Mouse (Mus musculus): Measurements from ENCODE around the gene Cldn3. TPM values are rescaled to one million over a fixed set of nuclear protein-coding genes. Genes with fewer than 3 reads are reported as not detected.
A peak's percentile ranks its signal among the peaks of the same experiment; 100 is the strongest.

Gene Cldn3
- total and polyA plus RNA-seq, 3 experiments = not detected

GRCm38 (mm10) chr5:134965852-134966821 is 19.9 kb upstream of the Cldn3 start:
- Histone ChIP-seq H3K9ac (ENCODE audit: insufficient read depth, low read depth) (peak overlapping the region; percentile 15; the same call in 1 of the 2 replicates), H3K4me3 (replicated peaks in 1 of 3; ENCODE audit: low read depth in 2 of 3, low read length in 2 of 3, poor library complexity in 1 of 3) (peak overlapping the region in 1 of 3 experiments; percentile 0), H3K4me2 (ENCODE audit: insufficient read depth, low read depth, poor library complexity, severe bottlenecking) (peak overlapping the region; percentile 91), H3K27ac (ENCODE audit: insufficient read depth, low read depth) (no peak overlapping the region), H3K36me3 (replicated peaks in 1 of 2; ENCODE audit: control insufficient read depth in 1 of 2, insufficient read depth in 1 of 2, low read length in 1 of 2) (no peaks in the 10 kb centered on the region), H3K9me3 (replicated peaks; ENCODE audit: low read length) (no peaks in the 10 kb centered on the region), H3K27me3 (replicated peaks) (peaks cover 34% of the 10 kb centered on the region), H3K79me2 (replicated peaks; ENCODE audit: control insufficient read depth, extremely low read depth, insufficient read depth, poor library complexity, severe bottlenecking) (no peaks in the 10 kb centered on the region), H3K4me1 (ENCODE audit: control insufficient read depth in 1 of 2, insufficient read depth in 2 of 2) (peaks cover 0 to 26% of the 10 kb centered on the region in 2 experiments; a peak in 2 of 4 replicates)
- dilution Hi-C loops (cut with MboI; ENCODE audit: extremely low pct_ligation_motif_present, extremely low pct_unique_long_range_greater_than_20kb, low sequenced_read_pairs) = no loop called here
- no peak for TF ChIP-seq EP300 (IDR thresholded peaks at IDR 0.05; ENCODE audit: low read length)
- no peak for TF ChIP-seq JUN (IDR thresholded peaks at IDR 0.05; ENCODE audit: insufficient read depth, low read depth, low read length)
- TF ChIP-seq ETS1 (conservative IDR thresholded peaks at IDR 0.05; ENCODE audit: low read depth, low read length) = no peak
- no peak for TF ChIP-seq POLR2AphosphoS2 (IDR thresholded peaks at IDR 0.05; ENCODE audit: low read depth, low read length)
- TF ChIP-seq MXI1 (IDR thresholded peaks at IDR 0.05; ENCODE audit: low read depth, low read length) = peak; percentile 18; the same call in 1 of the 2 replicates
- TF ChIP-seq USF1 (IDR thresholded peaks at IDR 0.05; ENCODE audit: low read depth, low read length) = no peak
- TF ChIP-seq GABPA (IDR thresholded peaks at IDR 0.05; ENCODE audit: insufficient replicate concordance, low read depth, low read length) = no peak
- TF ChIP-seq MAZ (IDR thresholded peaks at IDR 0.05; ENCODE audit: low read depth, low read length) = no peak
- no peak for TF ChIP-seq MAFK (IDR thresholded peaks at IDR 0.05; ENCODE audit: insufficient replicate concordance, low read length)
- 0 out of 2 replicates have a peak, but pooled peaks have one; percentile 55 for TF ChIP-seq RCOR1 (conservative IDR thresholded peaks at IDR 0.05; ENCODE audit: low read depth, low read length)
- no peak; the same call in 1 of the 2 replicates for TF ChIP-seq ZC3H11A (IDR thresholded peaks at IDR 0.05; ENCODE audit: low read depth, low read length)
- peak; percentile 68 for TF ChIP-seq NRF1 (IDR thresholded peaks at IDR 0.05; ENCODE audit: low read depth, low read length)
- TF ChIP-seq SIN3A (IDR thresholded peaks at IDR 0.05; ENCODE audit: low read length) = 0 out of 2 replicates have a peak, but pooled peaks have one; percentile 51
- TF ChIP-seq TBP (conservative IDR thresholded peaks at IDR 0.05; ENCODE audit: low read depth, low read length) = no peak
- TF ChIP-seq PAX5 (IDR thresholded peaks at IDR 0.05; ENCODE audit: low read length) = no peak
- no peak for TF ChIP-seq USF2 (conservative IDR thresholded peaks at IDR 0.05; ENCODE audit: low read depth, low read length)
- no peak for TF ChIP-seq NELFE (IDR thresholded peaks at IDR 0.05; ENCODE audit: low read depth, low read length)
- TF ChIP-seq ELF1 (IDR thresholded peaks at IDR 0.05; ENCODE audit: low read depth, low read length) = no peak
- TF ChIP-seq CHD2 (IDR thresholded peaks at IDR 0.05; ENCODE audit: low read length) = no peak
- no peak for TF ChIP-seq ZMIZ1 (IDR thresholded peaks at IDR 0.05; ENCODE audit: low read depth, low read length)
- peak; percentile 41; the same call in 1 of the 2 replicates for TF ChIP-seq SMC3 (IDR thresholded peaks at IDR 0.05; ENCODE audit: low read depth, low read length)
- no peak for TF ChIP-seq E2F4 (IDR thresholded peaks at IDR 0.05; ENCODE audit: insufficient replicate concordance, low read depth, low read length)
- TF ChIP-seq TCF12 (IDR thresholded peaks at IDR 0.05; ENCODE audit: low read depth, low read length) = no peak
- no peak for TF ChIP-seq MYC (IDR thresholded peaks at IDR 0.05; ENCODE audit: low read depth, low read length)
- TF ChIP-seq IRF4 (IDR thresholded peaks at IDR 0.05; ENCODE audit: low read depth, low read length) = no peak
- TF ChIP-seq MEF2A (IDR thresholded peaks at IDR 0.05; ENCODE audit: borderline replicate concordance, low read depth, low read length) = no peak
- TF ChIP-seq KAT2A (IDR thresholded peaks at IDR 0.05; ENCODE audit: insufficient replicate concordance, low read length) = no peak
- 0 out of 2 replicates have a peak, but pooled peaks have one; percentile 33 for TF ChIP-seq POLR2A (IDR thresholded peaks at IDR 0.05; ENCODE audit: low read depth, low read length)
- peak; percentile 88 for TF ChIP-seq BHLHE40 (IDR thresholded peaks at IDR 0.05; ENCODE audit: low read depth, low read length)
- peak in 1 of 2 experiments; percentile 64; a peak in 2 of 4 replicates for TF ChIP-seq CTCF (conservative IDR thresholded peaks at IDR 0.05 in 1 of 2, IDR thresholded peaks at IDR 0.05 in 1 of 2; ENCODE audit: low read depth in 2 of 2, low read length in 2 of 2)
- no peak for TF ChIP-seq JUND (conservative IDR thresholded peaks at IDR 0.05; ENCODE audit: low read depth, low read length)
- TF ChIP-seq RAD21 (IDR thresholded peaks at IDR 0.05; ENCODE audit: low read depth, low read length) = peak; percentile 54
- TF ChIP-seq HCFC1 (IDR thresholded peaks at IDR 0.05; ENCODE audit: low read depth, low read length) = no peak
- TF ChIP-seq CHD1 (IDR thresholded peaks at IDR 0.05; ENCODE audit: low read depth, low read length) = no peak
- TF ChIP-seq MAX (IDR thresholded peaks at IDR 0.05; ENCODE audit: low read length) = 0 out of 2 replicates have a peak, but pooled peaks have one; percentile 13
- TF ChIP-seq ZNF384 (IDR thresholded peaks at IDR 0.05; ENCODE audit: low read depth, low read length) = no peak
- TF ChIP-seq UBTF (IDR thresholded peaks at IDR 0.05; ENCODE audit: low read depth, low read length) = no peak
- in situ Hi-C loops (cut with MboI; ENCODE audit: low pct_ligation_motif_present, low pct_unique_long_range_greater_than_20kb, low sequenced_read_pairs) = no loop called here
- DNase-seq (ENCODE audit: extremely low read depth) = peak; percentile 89

Data from CH12.LX (cell line).